Mouse (Mus musculus) myocyte (in vitro differentiated cells): ENCODE results near the gene Dis3l2.

ENCODE experiments used
- CEBPB ChIP-seq: IDR thresholded peaks from 2 replicates; pipeline ENCODE4 v1.6.1; 2011; ENCODE audit warnings: mild to moderate bottlenecking, moderate library complexity; ENCODE audit not compliant: poor library complexity, insufficient read depth, severe bottlenecking
- E2F4 ChIP-seq: IDR thresholded peaks from one replicate; pipeline ENCODE4 v1.6.1; 2011; ENCODE audit warnings: mild to moderate bottlenecking, control low read depth, moderate library complexity; ENCODE audit not compliant: insufficient read depth
- MAX ChIP-seq: IDR thresholded peaks from one replicate; pipeline ENCODE4 v1.6.1; 2011; ENCODE audit warnings: low read depth, mild to moderate bottlenecking, control low read depth
- MYOG ChIP-seq, 3 experiments: IDR thresholded peaks; one replicate each; pipeline ENCODE4 v1.6.1; 2011; ENCODE audit warnings: control low read depth in 2 of 3, low read depth in 2 of 3, mild to moderate bottlenecking in 2 of 3; ENCODE audit not compliant: insufficient read length in 2 of 3, control insufficient read depth in 1 of 3, insufficient read depth in 1 of 3
- POLR2A ChIP-seq: IDR thresholded peaks from one replicate; pipeline ENCODE4 v1.6.1; 2011; ENCODE audit warnings: low read depth, mild to moderate bottlenecking, control low read depth, moderate library complexity; ENCODE audit not compliant: insufficient read length
- POLR2AphosphoS2 ChIP-seq: IDR thresholded peaks from one replicate; pipeline ENCODE4 v1.6.1; 2011; ENCODE audit warnings: low read depth, control low read depth; ENCODE audit not compliant: insufficient read length
- TCF12 ChIP-seq: IDR thresholded peaks from one replicate; pipeline ENCODE4 v1.6.1; 2011; ENCODE audit warnings: mild to moderate bottlenecking, control low read depth; ENCODE audit not compliant: poor library complexity, insufficient read depth, severe bottlenecking
- USF1 ChIP-seq: IDR thresholded peaks from one replicate; pipeline ENCODE4 v1.6.1; 2011; ENCODE audit warnings: low read depth, mild to moderate bottlenecking, control low read depth, moderate library complexity

- TF ChIP-seq POLR2A: no peak
- TF ChIP-seq TCF12: no peak
- TF ChIP-seq USF1: no peak
- no peak for TF ChIP-seq MYOG (IDR thresholded peaks at IDR 0.05; ENCODE audit: control insufficient read depth in 1 of 3, insufficient read depth in 1 of 3, insufficient read length in 2 of 3, low read depth in 2 of 3)
- TF ChIP-seq E2F4: no peak
- TF ChIP-seq MAX: no peak
- TF ChIP-seq CEBPB: no peak
- no peak for TF ChIP-seq POLR2AphosphoS2
Measured at GRCm38 (mm10) chr1:86674385-86674784, 29.2 kb upstream of the Dis3l2 start.
